Mouse (Mus musculus) CD8-positive naive resting alpha-beta T cell, adult 2 months (primary cell): ENCODE results near the gene Tspan33.
A peak's percentile ranks its signal among the peaks of the same experiment; 100 is the strongest.

Experiments
- DNase-seq, 2 experiments: peaks; one replicate each; pipeline ENCODE4 v3.0.0; 2022; ENCODE audit warnings: low read depth in 2 of 2, low spot score in 2 of 2

Gene Tspan33

DNA sequence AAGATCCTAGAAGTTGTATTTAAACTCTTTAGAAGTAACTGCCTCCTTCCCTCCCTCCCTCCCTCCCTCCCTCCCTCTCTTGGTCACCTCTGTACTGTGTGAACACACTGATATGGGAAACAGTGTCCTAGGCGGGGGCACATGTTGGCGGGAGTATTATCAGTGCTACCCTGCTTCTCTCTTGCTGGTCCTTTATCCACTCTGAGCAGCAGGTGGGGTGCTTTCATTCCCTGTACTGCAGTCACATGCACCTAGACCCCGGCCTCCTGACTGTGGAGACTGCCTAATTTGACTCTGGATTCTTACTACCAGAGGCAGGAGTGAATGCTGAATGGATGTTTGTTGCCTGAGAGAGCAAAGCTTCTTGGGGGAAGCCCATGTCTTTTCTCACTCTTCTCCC lies 3.5 kb downstream of the Tspan33 start:
- no peak for DNase-seq

DNA sequence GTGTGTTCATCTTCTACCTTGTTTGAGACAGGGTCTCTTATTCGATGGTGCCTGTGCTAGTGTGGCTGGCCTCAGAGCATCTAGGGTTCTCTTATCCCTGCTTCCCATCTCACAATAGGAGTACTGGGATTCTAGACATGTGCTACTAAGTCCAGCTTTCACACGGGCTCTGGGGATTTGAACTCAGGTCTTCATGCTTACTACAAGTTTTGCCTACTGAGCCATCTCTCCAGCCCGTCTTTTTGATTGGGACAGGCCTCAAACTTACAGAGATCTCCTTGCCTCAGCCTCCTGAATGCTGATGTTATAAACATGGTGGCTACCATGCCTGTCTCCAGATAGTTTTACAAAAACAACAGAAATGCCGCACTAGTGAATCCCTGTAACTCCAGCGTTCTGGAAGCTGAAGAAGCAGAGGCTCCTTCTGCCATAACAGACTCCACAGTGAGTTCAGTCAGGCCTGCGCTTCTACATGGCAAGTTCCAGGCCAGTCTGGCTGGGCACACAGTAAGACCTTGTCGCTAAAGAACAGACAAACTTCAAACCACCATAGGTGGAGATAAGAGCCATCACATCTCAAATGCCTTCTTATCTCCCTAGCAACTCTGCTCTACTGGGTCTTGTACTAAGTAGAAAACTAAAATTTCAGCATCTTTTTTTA lies 5.2 kb downstream of the Tspan33 start:
- no peak for DNase-seq

DNA sequence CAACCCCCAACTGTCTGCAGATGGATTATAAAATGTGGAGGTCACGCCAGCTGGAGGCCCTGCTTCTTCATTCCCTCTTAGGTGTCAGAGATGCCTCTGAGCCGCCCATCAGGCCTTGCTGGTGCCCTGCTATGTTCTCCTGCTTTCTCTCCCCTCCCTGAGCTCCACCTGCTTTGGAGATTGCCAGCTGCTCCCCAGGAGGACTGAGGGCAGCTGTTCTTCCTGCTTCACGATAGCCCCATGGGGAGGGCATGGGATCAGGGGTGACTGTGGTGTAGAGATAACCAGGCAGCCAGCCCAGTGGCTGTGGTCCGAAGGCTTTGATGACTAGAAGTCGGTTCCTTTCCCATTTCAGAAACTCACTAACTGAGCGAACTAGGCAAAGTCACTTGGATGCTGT lies 7.0 kb downstream of the Tspan33 start:
- DNase-seq = no peak

DNA sequence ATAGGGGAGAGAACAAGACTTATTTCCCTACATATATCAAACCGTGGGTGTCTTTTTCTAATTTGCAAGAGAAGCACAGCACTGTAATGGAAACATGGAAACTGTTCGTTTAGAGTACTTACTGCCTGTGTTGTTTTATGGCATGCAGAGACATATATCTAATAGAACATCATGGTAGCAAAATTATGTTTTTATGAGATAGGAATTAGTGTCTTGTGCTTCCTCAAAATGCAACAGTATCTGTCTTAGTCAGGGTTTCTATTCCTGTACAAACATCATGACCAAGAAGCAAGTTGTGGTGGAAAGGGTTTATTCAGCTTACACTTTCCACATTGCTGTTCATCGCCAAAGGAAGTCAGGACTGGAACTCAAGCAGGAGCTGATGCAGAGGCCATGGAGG lies 8.1 kb downstream of the Tspan33 start:
- no peak for DNase-seq

DNA sequence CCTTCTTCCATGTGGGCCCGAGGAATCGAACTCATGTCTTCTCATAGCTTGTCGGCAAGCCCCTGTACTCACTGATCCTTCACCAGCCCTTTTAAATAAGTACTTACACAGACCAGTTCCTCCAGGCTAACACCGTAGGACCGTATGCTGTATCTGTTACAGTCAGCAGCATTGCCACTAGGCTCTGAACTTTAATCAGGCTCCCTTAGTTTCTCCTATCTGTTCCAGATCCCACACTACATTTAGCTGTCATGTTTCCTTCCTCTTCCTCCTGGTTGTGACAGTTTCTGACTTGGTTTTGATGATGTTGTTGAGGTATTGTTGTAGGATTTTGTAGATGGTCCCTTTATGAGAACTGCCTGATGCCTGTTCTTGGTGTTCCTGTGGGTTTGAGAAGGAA lies 10.1 kb downstream of the Tspan33 start:
- DNase-seq = no peak

DNA sequence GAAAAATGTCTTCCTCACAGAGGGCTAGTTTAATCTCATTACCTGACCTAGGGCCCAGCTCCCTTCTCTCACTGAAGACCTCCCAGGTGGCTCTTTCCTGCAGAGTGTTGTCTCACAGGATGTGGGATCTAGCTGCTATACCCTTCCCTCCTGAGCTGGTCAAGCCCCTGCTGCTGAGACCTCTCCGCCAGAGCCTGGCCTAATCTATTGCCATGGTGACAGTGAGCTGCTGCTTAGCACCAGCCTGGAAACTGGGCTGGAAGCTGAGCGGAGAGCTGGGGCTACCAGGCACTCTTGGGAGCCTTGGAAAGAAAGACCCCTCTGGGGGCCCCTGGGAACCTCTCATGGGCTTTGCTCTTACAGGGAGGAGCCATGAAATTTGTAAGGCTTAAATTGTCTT lies 13.9 kb downstream of the Tspan33 start:
- DNase-seq = no peak

DNA sequence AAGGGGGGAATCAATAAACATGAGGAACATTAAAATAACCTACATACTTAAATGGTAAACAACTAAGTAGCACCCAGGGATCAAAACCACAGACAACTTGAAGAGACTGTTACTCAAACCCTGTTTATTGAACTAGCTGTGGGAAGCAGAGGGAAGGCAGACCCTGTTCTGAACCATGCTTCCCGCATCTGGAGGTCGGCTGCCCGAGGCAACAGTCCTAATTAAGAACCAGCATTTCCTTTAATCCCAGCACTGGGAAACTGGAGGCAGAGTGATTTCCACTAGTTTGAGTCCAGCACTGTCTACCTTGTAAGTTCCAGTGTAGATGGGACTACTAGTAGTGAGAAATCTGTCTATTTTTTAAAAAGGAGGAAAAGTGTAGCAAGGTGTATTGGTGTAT lies 17.3 kb downstream of the Tspan33 start:
- DNase-seq = no peak

DNA sequence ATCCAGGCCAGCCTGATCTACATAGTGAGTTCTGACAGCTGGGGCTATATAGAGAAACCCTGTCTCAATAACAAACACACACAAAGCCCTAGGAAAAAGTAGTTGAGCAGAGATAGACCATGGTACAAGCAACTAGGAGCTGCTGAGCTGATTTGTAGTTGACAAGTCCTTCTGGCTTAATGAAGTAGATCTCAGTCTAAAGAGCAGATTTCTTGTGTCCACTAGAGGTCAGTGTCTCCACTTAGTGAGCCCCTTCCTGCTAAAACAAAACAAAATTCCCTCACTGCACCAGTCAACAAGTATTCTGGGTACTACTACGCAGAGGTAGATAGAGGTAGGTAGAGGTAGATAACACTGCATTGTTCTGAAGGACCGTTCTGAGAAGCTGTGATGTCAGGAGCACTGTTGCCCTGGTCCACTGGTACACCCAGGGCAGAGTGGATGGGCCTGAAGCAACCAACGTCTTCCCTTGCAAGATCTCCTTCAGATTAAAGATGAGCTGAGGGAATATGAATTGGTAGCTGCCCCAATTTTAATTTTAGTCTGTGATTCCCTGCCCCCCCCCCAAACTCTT lies 18.1 kb downstream of the Tspan33 start:
- DNase-seq = peak in 1 of 2 experiments; percentile 8

DNA sequence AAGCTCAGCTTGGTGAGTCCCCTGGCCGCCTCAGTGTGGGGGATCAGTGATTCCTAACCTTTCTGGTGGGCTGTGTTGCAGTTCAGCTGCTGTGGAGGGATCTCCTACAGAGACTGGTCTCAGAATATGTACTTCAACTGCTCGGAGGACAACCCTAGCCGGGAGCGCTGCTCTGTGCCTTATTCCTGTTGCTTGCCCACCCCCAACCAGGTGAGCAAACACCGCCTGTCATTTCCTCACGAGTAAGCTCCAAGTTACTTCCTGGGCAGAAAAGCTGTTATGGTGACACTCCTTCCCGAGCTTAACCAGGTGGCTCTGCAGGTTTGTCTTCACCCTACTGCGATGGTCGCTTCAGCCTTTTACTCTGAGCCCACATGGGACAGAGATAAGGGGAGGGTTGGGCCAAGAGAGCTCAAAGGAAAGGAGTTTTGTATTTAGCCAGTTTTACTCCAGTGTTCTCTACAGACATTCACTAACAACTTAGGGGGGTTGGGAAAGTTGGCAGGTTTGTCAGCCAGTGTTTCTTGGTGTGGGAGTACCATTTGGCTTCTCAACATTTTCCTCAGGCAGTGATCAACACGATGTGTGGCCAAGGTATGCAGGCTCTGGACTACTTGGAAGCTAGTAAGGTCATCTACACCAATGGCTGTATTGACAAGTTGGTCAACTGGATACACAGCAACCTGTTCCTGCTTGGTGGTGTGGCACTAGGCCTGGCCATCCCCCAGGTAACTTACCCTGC lies 22.8 kb downstream of the Tspan33 start:
- no peak for DNase-seq

DNA sequence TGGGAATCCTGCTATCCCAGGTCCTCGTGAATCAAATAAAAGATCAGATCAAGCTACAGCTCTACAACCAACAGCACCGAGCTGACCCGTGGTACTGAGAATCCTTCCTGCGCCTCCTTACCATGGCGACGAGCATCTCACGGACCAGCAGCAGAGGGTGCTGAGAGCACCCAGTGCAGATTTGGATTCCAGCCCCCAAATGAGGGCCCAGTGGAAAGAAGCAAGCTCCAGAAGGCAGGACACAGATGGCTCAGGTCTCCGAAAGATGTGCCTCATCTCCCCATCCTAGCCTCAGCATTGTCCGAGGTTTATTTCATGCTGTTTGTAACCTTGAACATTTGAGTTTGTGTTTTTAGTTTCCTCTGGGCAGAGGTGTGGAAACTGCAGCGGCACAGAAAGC lies 23.5 kb downstream of the Tspan33 start:
- no peak for DNase-seq

DNA sequence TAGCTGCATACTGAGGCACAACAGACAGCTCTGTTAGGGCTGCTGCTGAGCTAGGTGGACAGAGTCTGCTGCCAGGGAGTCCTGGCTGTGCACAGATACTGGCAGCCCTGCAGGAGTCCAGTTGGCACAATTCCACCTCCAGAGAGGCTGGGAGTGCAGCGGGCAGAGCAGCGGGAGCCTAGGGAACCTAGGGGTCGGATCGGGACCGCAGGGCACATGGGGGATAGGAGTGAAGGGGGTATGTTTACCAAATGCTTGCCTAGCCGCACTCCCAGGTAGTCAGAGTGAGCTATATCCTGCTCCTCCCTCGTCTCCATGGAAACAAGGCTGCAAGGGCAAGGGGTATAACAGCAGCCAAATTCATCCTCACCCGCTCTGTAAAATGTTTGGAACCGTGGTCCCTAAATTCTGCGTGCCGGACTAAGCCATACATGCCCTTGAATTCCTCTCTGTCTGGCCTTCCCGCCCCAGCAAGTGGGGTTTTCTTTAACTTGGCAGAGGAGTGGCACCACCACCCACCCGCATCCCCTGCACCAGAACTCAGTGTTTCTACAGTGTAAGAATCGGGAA lies 24.0 kb downstream of the Tspan33 start:
- no peak for DNase-seq

DNA sequence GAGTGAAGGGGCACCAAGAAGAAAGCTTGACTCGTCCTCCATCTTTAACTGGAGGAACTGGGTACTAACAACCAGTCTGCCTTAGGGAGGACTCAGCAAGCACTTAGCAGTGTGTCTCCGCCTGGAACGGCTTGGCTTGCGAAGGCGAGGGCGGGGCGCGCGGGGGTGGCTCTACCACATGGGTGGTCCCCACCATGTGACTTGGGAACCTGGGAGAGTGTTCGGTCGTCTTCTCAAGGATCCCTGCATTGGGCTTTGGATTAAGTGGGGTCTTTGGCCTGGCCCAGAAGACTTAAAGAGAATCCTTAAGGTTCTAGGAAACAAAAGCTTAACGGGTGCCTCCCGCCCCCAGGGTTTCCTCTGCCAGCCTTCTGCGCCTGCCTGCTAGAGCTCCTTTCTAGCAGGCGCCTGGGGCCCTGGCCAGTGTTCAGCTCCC lies 24.9 kb downstream of the Tspan33 start:
- no peak for DNase-seq

DNA sequence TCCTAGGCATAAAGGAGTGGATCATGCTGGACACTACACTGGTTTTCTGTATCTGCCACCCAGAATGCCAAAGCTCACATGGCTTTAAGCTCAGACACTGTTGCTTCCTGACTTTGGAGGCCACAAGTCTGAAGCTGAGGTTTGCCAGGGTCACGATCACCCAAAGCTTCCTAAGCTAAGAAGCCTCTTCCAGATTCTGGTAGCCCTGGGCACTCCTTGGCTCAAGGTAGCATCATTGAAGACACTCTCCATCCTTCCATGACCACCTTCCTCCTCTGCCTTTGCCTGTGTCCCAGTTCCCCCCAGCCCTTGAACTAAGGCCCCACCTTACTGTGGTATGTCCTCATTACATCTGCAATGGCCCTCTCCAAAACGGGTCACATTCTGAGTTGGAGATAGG lies 27.9 kb downstream of the Tspan33 start:
- DNase-seq = no peak

DNA sequence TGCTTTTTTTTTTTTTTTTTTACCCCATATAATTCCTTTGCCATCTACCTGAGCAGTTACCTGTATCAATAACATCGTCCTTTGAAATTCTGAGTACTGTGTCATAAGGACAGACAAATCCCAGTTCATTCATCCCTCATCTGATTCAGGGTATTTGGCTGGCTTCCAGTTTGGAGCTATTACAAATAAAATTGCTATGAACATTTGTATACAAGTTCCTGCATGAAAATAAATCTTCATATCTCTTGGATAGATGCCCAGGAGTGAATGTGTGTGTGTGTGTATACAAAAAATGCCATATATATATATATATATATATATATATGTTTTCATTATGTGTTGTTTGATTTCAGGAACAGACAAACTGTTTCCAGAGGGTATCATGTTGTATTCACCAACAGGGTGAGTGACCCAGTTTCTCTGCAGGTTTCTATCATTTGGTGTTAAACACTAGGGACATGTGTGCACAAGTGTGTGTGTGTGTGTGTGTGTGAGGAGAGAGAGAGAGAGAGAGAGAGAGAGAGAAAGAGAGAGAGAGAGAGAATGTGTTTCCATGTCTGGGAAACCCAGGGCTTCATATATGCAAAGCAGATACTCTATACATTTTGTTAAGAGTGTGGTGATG lies 32.7 kb downstream of the Tspan33 start:
- DNase-seq = no peak

DNA sequence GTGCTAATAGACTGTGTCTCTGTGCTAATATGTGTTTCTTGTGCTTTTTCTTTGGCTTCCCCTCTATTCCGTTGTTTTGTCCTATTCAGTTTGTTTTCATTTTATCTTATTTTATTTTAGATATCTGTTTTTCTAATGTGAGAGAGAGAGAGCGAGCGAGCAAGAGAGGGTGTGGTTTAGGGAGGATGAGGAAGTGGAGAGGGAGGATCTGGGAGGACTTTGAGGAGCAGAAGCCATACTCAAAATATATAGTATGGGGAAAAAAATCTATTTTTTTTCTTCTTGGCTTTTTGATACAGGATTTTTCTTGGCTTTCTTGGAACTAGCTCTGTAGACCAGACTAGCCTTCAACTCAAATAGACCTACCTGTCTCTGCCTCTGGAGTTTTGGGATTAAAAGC lies 34.0 kb downstream of the Tspan33 start:
- no peak for DNase-seq

DNA sequence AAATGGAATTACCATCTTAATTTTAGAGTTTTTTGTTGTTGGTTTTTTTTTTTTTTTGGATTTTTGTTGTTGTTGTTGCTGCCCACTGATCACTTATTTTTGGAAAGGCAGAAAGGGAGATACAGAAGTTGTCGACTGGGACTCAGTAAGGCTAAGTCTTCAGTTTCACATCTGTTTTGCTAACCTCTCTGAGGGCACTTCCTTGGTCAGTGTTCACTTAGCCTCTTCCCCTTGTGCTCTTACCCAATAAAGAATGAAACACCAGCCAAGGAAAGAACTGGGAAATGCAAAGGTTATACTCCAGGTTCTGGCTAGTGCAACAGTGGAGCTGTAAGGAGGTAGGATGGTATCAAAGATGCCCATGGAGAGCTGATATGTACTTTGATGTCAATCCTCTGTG lies 35.5 kb downstream of the Tspan33 start:
- DNase-seq = no peak

DNA sequence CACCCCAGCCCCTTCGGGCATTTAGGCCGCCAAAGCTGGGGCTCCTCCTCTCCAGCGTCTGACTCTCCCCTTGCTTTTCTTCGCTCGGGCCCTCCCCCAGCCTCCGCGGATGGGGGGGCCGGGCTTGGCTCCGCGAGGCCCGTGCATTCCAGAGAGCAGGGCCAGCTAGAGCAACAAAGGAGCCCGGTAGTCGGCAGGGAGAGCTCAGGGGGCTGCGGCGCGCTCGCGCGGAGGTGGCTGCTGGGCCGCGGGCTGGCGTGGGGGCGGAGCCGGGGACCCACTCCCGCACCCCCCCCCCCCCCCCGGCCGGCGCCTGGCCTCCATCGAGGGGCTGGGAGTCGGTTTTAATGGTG lies 41.3 kb downstream of the Tspan33 start, which contains the start of gene Smo:
Smo (plus strand) TSS at position 168 of the 353 bp plus-strand sequence.
- DNase-seq = peak in 1 of 2 experiments; percentile 31

DNA sequence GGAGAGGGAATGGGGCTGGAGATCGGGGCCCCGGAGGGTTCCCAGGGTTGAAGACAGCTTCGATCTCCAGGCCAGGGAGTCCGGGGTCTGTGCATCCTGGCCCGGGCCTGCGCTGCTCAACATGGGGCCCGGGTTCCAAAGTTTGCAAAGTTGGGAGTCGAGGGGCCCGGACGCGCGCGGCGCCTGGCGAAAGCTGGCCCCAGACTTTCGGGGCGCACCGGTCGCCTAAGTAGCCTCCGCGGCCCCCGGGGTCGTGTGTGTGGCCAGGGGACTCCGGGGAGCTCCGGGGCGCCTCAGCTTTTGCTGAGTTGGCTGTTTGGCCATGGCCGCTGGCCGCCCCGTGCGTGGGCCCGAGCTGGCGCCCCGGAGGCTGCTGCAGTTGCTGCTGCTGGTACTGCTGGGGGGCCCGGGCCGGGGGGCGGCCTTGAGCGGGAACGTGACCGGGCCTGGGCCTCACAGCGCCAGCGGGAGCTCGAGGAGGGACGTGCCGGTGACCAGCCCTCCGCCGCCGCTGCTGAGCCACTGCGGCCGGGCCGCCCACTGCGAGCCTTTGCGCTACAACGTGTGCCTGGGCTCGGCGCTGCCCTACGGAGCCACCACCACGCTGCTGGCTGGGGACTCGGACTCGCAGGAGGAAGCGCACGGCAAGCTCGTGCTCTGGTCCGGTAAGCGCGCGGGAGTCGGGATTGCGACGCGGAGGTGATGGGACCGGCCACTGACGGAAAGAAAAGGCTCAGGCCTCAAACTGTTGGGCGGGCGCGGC lies 41.8 kb downstream of the Tspan33 start:
- DNase-seq = peak in 1 of 2 experiments; percentile 15

DNA sequence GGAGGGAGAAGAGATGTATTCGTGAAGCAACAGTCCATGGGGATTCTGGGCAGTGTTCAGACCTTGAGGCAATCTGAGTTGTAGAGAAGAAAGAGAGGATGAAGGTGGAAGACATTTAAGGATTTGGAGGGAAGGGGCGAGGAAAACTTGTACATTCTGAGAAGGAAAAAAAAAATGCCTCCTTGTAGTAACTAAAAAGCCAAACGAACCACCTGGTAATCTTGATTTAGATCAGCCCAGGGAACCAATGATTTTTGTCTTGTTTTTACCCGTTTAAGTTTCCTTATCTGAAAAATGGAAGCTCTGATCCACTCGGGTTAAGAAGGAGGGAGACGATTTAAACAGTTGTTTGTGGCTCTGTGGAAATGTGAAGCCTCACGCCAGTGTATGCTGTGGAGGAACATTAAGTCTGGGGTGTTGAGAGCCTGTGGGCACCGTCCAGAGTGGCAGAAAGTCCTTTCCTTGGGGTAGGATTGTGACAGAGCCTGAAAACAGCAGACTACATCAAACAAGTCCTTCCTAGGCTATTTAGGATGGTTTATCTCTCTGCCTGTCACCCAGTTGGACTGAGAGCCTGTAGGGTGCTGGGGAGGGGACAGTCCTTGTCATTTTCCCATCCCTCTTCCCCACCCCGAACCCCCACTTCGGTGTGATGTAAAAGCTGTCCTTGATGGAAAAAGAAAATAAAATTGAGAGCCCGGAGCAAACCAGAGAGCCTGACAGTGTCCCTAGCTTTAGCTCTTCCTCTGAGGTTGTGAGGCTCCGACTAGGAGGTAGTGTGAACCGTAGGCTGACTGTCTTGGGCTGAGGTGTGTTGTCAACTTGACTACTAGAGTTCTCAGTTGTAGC lies 42.8 kb downstream of the Tspan33 start:
- no peak for DNase-seq
